Mouse (Mus musculus) bone marrow macrophage, adult 2 months (primary cell): ENCODE measurements at regions not wholly inside any gene's neighbourhood (a gene's known extent, or its start where the extent isn't known, plus 50 kb on each side); places are given as distances from the start of the nearest gene placed in this dataset.

ENCODE experiments used
- CTCF ChIP-seq: IDR thresholded peaks from 2 replicates; pipeline ENCODE4 v1.5.1; 2012; ENCODE audit warnings: low read depth, mild to moderate bottlenecking, low read length, moderate library complexity
- POLR2A ChIP-seq: IDR thresholded peaks from 2 replicates; pipeline ENCODE4 v1.6.1; 2012; ENCODE audit warnings: mild to moderate bottlenecking, low read depth, low read length, borderline replicate concordance

GRCm38 (mm10) chr9:85469288-85469687, 142.1 kb upstream of the Tent5a start:
- TF ChIP-seq POLR2A, result no peak
- no peak for TF ChIP-seq CTCF
